Mouse (Mus musculus): Measurements from ENCODE around the gene Zfp937. TPM values are rescaled to one million over a fixed set of nuclear protein-coding genes. Genes with fewer than 3 reads are reported as not detected.

Gene Zfp937
- polyA plus RNA-seq, 1 experiment from 2014 or later: 8.1 TPM

Other genes with a start within 250 kb of the Zfp937 start
- gene Zfp120, start 81.4 kb upstream of the Zfp937 start, polyA plus RNA-seq (2015; fragmentation: Nextera tagmentation; extraction: Ambion mirVana): 7.1 and 8.3 TPM in 2 replicates
- gene Gm10770, start 38.4 kb upstream of the Zfp937 start, polyA plus RNA-seq (2015; fragmentation: Nextera tagmentation; extraction: Ambion mirVana): not detected in 2 replicates
- gene Gm14139, start 36.3 kb upstream of the Zfp937 start, polyA plus RNA-seq (2015; fragmentation: Nextera tagmentation; extraction: Ambion mirVana): not detected in 2 replicates
- 4.8 and 6.1 TPM in 2 replicates for gene Gm21994, start 37.5 kb downstream of the Zfp937 start, polyA plus RNA-seq (2015; fragmentation: Nextera tagmentation; extraction: Ambion mirVana)
- not detected in 2 replicates for gene Gm14124, start 39.4 kb downstream of the Zfp937 start, polyA plus RNA-seq (2015; fragmentation: Nextera tagmentation; extraction: Ambion mirVana)
- 2.2 and 2.9 TPM in 2 replicates for gene Gm10130, start 105.6 kb downstream of the Zfp937 start, polyA plus RNA-seq (2015; fragmentation: Nextera tagmentation; extraction: Ambion mirVana)
- gene 3300002I08Rik, start 144.7 kb downstream of the Zfp937 start, polyA plus RNA-seq (2015; fragmentation: Nextera tagmentation; extraction: Ambion mirVana): 7.0 and 7.3 TPM in 2 replicates
- 6.0 and 7.2 TPM in 2 replicates for gene Zfp442, start 233.4 kb downstream of the Zfp937 start, polyA plus RNA-seq (2015; fragmentation: Nextera tagmentation; extraction: Ambion mirVana)